Mouse (Mus musculus) forebrain, embryonic 11.5 days (tissue): ENCODE data around the gene Gm28557. TPM values are rescaled to one million over a fixed set of nuclear protein-coding genes. Genes with fewer than 3 reads are reported as not detected.
"Not testable (repeated sequence)": the region's sequence is repeated elsewhere in the genome, so short reads cannot be mapped to it uniquely, and the experiment has no call there.

Source experiments
- ATAC-seq: fragments of 200-750 bp; cut with Nextera tagmentation; replicated peaks from 2 replicates; pipeline ENCODE4 v1.8.0; 2017; ENCODE audit warnings: moderate TSS enrichment; ENCODE audit not compliant: low FRiP score
- DNase-seq: peaks from one replicate; pipeline ENCODE4 v3.0.0-alpha.2; 2017; ENCODE audit warnings: low spot score
- H3K27ac ChIP-seq: fragments of 300-500 bp; sonication (generic); 2 replicates; pipeline ENCODE4 v1.5.1; 2014; ENCODE audit warnings: low read depth, low read length
- H3K27me3 ChIP-seq: fragments of 300-500 bp; sonication (generic); 2 replicates; pipeline ENCODE4 v1.6.1; 2014; ENCODE audit warnings: mild to moderate bottlenecking, low read length, mixed read lengths; ENCODE audit not compliant: control insufficient read depth, insufficient read depth
- H3K36me3 ChIP-seq: fragments of 300-500 bp; sonication (generic); 2 replicates; pipeline ENCODE4 v1.6.1; 2014; ENCODE audit warnings: mild to moderate bottlenecking, low read length, moderate library complexity, mixed read lengths; ENCODE audit not compliant: control insufficient read depth, insufficient read depth
- H3K4me1 ChIP-seq: fragments of 300-500 bp; sonication (generic); replicated peaks from 2 replicates; pipeline ENCODE4 v1.6.1; 2014; ENCODE audit warnings: low read length, mixed read lengths; ENCODE audit not compliant: control insufficient read depth, insufficient read depth
- H3K4me2 ChIP-seq: fragments of 300-500 bp; sonication (generic); 2 replicates; pipeline ENCODE4 v1.6.1; 2014; ENCODE audit warnings: low read depth, mild to moderate bottlenecking, low read length, moderate library complexity, mixed read lengths; ENCODE audit not compliant: severe bottlenecking
- H3K4me3 ChIP-seq: fragments of 300-500 bp; sonication (generic); 2 replicates; pipeline ENCODE4 v1.5.1; 2014; ENCODE audit warnings: low read depth, low read length
- H3K9ac ChIP-seq: fragments of 300-500 bp; sonication (generic); 2 replicates; pipeline ENCODE4 v1.6.1; 2014; ENCODE audit warnings: low read length
- H3K9me3 ChIP-seq: fragments of 300-500 bp; sonication (generic); 2 replicates; pipeline ENCODE4 v1.6.1; 2016; ENCODE audit warnings: low read length, mixed read lengths; ENCODE audit not compliant: control insufficient read depth
- WGBS: fragments of 180-500 bp; shearing (Covaris S2); extraction: QIAGEN DNeasy Blood & Tissue Kit; methylation state at CpG from one replicate; pipeline ENCODE4 v1.1.7; 2014; 5-methylcytosine and 5-hydroxymethylcytosine counted together
- polyA plus RNA-seq: library from polyadenylated mRNA; unstranded; fragments of >200 nt; fragmentation: Nextera tagmentation; extraction: Ambion mirVana; gene quantifications from 2 replicates; pipeline ENCODE4 v1.2.1, GENCODE M21; 2014

Gene Gm28557
- 2.9 and 4.0 TPM in 2 replicates for polyA plus RNA-seq

GRCm38 (mm10) chr13:67108194-67108820, at the start of gene Gm28557:
Gene Gm28557, minus strand, starts transcription at chr13:67108604.
- peak within 1 kb of the TSS; percentile 80 for H3K4me2 ChIP-seq
- under 1% methylated on average over 17 of the region's 17 CpGs for WGBS
- H3K4me3 ChIP-seq: peak within 1 kb of the TSS; percentile 44
- H3K9me3 ChIP-seq: no peaks in the 10 kb centered on the region
- peak within 1 kb of the TSS; percentile 75 for H3K9ac ChIP-seq
- no peaks in the 10 kb centered on the region for H3K36me3 ChIP-seq
- peak; percentile 98 for ATAC-seq
- no peaks in the 10 kb centered on the region for H3K27me3 ChIP-seq
- H3K4me1 ChIP-seq: no peaks in the 10 kb centered on the region; the same call in 1 of the 2 replicates
- no peak within 1 kb of the TSS for H3K27ac ChIP-seq
- DNase-seq: peak; percentile 88

GRCm38 (mm10) chr13:67128038-67128721, 19.8 kb upstream of the Gm28557 start:
- H3K27me3 ChIP-seq: no peaks in the 10 kb centered on the region
- peak overlapping the region; percentile 59 for H3K4me3 ChIP-seq
- ATAC-seq (peak; percentile 97), DNase-seq (peak; percentile 79)
- no peaks in the 10 kb centered on the region for H3K36me3 ChIP-seq
- peak overlapping the region; percentile 50 for H3K4me2 ChIP-seq
- no peaks in the 10 kb centered on the region for H3K9me3 ChIP-seq
- 2% methylated on average over 18 of the region's 18 CpGs for WGBS
- H3K9ac ChIP-seq: peak overlapping the region; percentile 63
- no peak overlapping the region for H3K27ac ChIP-seq
- no peaks in the 10 kb centered on the region for H3K4me1 ChIP-seq

- 77% methylated on average over 10 of the region's 10 CpGs for WGBS
- H3K9ac ChIP-seq, H3K27me3 ChIP-seq, H3K4me2 ChIP-seq, H3K4me1 ChIP-seq, H3K27ac ChIP-seq, H3K4me3 ChIP-seq, H3K9me3 ChIP-seq, DNase-seq, H3K36me3 ChIP-seq: not testable (repeated sequence)
- peak; percentile 35; the same call in 1 of the 2 replicates for ATAC-seq
Observed at GRCm38 (mm10) chr13:67127507-67127906, 19.1 kb upstream of the Gm28557 start.

DNA sequence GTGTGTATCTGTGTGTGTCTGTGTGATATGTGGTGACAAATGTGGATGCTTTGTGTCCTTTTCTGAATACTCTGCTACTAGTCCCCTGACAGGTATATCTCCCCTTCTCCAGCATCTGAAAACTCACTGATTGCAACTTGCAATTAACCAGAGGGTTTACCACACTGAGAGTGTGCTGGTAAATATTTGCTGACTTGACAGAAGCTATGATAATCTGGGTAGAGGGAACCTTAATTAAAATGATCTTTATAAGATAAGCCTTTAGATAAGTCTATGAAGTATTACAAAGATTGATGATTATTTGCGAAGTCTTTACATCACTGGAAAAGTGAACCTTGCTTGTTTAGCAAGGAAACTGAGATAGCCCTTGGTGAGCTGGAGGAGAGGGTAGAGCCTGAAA, 16.1 kb upstream of the Gm28557 start:
- Histone ChIP-seq H3K4me3 (no peak overlapping the region), H3K4me2 (no peak overlapping the region), H3K36me3 (no peaks in the 10 kb centered on the region), H3K9me3 (no peaks in the 10 kb centered on the region), H3K4me1 (no peaks in the 10 kb centered on the region), H3K27me3 (no peaks in the 10 kb centered on the region), H3K9ac (no peak overlapping the region), H3K27ac (no peak overlapping the region)
- ATAC-seq (no peak), DNase-seq (no peak)
- WGBS: 85% methylated on average over 1 of the region's 1 CpGs

GRCm38 (mm10) chr13:67121360-67121759, 13.0 kb upstream of the Gm28557 start, which contains the start of gene Zfp759:
Gene Zfp759, plus strand, starts transcription at chr13:67121660.
- not testable (repeated sequence) for ATAC-seq, H3K4me2 ChIP-seq, H3K36me3 ChIP-seq, H3K9me3 ChIP-seq, DNase-seq, H3K27ac ChIP-seq, H3K4me3 ChIP-seq, H3K4me1 ChIP-seq, H3K27me3 ChIP-seq, H3K9ac ChIP-seq

GRCm38 (mm10) chr13:67116163-67116562, 7.8 kb upstream of the Gm28557 start, which contains the start of gene Rslcan18:
Gene Rslcan18, minus strand, starts transcription at chr13:67116263.
- WGBS: 91% methylated on average over 8 of the region's 8 CpGs
- not testable (repeated sequence) for H3K27ac ChIP-seq, DNase-seq, H3K27me3 ChIP-seq, H3K9ac ChIP-seq, H3K4me3 ChIP-seq, H3K4me1 ChIP-seq, H3K36me3 ChIP-seq, H3K9me3 ChIP-seq, ATAC-seq, H3K4me2 ChIP-seq

DNA sequence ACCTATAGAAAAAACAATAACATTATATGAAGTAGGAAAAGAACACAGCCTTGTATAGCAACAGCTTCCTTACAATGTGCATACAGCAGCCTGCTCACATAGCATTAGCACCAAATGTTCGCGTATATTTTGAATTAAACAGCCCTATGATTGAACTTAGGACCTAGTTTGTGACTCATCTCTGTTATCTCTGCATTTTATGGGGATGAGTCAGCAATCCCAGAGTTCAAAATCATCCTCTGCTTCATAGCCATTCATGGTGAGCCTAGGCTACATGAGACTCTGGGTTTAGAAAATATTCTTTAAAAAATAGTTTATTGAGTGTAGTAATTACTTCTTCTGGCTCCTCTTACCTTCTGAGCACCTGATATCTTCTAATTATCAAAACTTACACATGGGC, 4.9 kb upstream of the Gm28557 start:
- Histone ChIP-seq H3K27me3 (no peaks in the 10 kb centered on the region), H3K4me1 (no peaks in the 10 kb centered on the region), H3K9me3 (no peaks in the 10 kb centered on the region), H3K4me3 (no peak overlapping the region), H3K36me3 (no peaks in the 10 kb centered on the region), H3K27ac (no peak overlapping the region), H3K4me2 (no peak overlapping the region), H3K9ac (no peak overlapping the region)
- ATAC-seq (no peak), DNase-seq (no peak)
- 90% methylated on average over 2 of the region's 2 CpGs for WGBS

GRCm38 (mm10) chr13:67112096-67112495, 3.7 kb upstream of the Gm28557 start:
- Histone ChIP-seq H3K4me3 (no peak overlapping the region), H3K27ac (no peak overlapping the region), H3K4me2 (no peak overlapping the region), H3K27me3 (no peaks in the 10 kb centered on the region), H3K36me3 (no peaks in the 10 kb centered on the region), H3K4me1 (no peaks in the 10 kb centered on the region; the same call in 1 of the 2 replicates), H3K9ac (no peak overlapping the region), H3K9me3 (no peaks in the 10 kb centered on the region)
- ATAC-seq (no peak), DNase-seq (no peak)
- 85% methylated on average over 12 of the region's 12 CpGs for WGBS
